Mouse (Mus musculus) megakaryocyte progenitor cell, adult 5-6 weeks (primary cell): ENCODE results near the gene Gnao1. TPM values are rescaled to one million over a fixed set of nuclear protein-coding genes. Genes with fewer than 3 reads are reported as not detected.

Source experiments
- ATAC-seq: replicated peaks from 2 replicates; pipeline ENCODE4 v1.8.0; 2016; ENCODE audit warnings: mild to moderate bottlenecking, moderate TSS enrichment, inconsistent platforms; ENCODE audit not compliant: poor library complexity
- total RNA-seq, 2 experiments: library from RNA; stranded (forward) in 1 of 2; stranded (reverse) in 1 of 2; fragments of 157-497, 149-512 nt in 1 of 2; fragments of 200-1000 nt in 1 of 2; gene quantifications; 2 replicates each; pipeline versions ENCODE4 v1.2.3 to v1.2.4; 2015 to 2017

Gnao1 gene
- total RNA-seq, 2 experiments from 2014 or later, result not detected

DNA sequence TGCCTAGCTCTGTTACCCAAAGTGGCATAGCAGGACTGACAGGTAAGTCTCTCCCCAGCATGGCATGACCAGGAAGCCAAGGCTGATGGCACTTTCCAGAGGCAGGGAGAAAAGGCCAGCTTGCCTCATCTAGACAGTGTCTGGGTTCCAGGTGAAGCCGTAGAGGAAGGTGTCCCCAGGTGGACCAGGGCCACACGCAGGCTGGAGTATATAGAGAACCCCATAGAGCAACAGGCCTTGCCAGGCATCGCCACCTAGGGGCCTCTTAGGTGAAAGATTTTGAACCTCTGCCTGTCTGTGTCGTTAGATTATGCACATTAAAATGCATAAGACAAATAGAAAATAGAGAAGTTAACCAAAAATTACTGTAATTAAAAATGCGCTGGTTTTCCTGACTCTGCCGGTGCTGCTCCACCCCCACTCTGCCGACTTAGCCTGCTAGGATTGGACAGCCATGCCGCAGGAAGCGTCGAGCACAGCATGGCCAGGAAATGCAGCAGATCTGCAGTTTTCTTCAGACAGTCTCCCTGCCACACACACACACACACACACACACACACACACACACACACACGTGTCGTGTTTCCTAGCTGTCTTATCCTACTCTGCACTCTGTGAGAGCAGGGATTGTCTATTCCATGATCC is 34.2 kb downstream of the Gnao1 start:
- peak; percentile 61 for ATAC-seq

DNA sequence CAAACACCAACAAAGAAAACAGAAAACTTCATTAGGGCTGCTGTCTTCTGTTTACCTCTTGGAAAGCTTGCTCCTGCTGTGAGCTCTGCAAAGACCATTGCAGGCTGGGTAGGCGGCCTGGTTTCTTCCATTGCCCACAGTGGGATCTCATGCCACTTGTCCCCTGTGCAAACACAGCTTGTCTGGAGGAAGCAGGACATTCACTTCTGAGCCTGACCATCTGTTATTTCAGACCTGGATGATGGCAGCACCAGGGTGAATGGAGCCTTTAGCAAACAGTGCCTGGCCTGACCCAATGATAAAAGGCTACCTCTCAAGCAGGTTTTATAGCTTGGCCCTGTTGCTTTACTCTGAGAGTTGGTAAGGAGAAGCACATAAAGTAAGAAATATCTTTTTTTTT is 35.4 kb downstream of the Gnao1 start:
- ATAC-seq, result no peak

DNA sequence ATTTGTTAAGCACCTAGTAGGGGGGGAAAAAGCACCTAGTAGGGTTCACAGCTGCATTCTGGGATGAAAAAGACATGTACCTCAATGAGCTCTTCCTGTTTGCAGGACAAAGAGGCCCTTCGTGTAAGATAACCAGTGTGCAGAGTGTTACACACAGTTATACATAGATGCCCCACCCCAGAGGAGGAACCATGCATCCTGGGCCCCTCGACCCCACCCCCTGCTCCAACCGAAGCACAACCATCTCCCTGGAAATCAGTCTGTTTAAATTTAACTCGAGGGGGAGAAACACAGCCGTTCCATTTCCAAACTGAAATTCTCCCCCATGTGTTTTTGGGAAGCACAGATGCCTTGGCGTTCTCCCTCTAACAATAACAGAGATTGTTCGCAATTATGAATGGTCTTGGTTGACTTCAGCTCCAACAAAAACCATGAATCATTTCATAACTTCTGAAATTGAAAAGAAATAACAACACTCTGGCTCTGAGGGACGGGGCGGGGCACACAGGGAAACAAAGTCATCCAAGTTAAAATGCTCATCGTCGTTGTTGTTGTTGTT is 42.4 kb downstream of the Gnao1 start:
- ATAC-seq, result no peak

DNA sequence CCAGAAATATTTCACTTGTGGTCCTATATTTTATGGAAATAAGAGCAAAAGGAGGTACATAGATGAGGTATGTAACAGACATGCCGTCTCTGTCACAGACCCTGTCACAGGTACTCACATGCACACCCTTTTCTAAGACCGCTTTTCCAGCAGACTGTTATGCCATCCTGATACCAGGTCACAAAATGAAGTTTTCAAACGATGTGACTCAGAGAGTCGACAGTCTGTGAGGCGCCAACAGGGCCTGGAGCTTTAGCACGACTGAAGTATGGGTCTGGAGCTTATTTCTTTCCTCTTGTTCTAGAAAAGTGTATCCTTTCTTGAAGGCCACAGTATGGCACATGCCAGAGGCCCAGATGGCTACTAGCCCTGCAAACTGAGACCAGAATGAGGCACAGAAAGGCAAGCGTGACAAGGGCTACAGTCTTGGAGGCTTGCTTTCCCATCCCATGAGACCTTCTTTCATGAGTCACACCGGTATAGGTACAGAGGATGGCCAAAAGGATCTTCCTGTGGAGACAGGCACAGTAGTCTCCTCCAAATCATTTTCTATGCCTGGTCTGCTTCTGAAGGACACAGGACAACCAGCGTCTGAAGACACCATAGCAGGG is 43.2 kb downstream of the Gnao1 start:
- ATAC-seq, result no peak

DNA sequence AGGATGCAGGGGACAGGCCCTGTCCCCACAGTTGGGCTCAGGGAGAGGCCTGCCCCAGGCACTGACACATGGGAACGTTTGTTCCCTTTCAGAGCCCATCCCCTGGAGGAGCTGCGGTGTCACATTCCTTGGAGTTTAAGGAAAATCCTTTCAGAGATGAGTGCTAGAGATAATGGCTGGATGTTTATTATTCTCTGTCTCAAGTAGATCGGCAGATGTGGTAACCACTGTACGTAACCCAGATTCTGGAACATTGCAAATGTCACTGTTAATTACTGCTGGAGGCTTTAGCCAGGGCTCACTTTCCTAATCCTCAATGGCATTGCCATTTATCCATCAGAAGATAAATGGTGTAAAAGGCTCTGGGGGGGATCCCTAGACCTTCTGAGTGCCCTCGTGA is 44.9 kb downstream of the Gnao1 start:
- ATAC-seq, result no peak

DNA sequence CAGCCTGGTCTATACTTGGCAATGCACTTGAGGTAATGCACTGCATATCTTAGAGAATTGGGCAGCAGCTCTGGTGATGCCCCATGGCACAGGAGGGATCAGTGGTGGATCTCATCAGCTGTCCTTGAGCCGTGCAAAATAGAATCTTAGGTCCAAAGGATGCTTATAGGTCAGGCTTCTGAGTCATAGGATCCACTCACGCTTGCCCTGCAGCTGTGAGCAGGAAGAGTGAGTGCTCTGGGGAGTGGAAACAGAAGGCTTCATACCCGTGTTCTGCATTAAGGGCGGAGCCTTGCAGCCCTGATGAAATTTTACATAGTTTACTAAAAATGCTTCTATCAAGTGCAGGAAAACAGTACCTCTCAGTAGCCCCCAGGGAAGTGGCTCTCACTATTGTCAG is 45.5 kb downstream of the Gnao1 start:
- no peak for ATAC-seq

DNA sequence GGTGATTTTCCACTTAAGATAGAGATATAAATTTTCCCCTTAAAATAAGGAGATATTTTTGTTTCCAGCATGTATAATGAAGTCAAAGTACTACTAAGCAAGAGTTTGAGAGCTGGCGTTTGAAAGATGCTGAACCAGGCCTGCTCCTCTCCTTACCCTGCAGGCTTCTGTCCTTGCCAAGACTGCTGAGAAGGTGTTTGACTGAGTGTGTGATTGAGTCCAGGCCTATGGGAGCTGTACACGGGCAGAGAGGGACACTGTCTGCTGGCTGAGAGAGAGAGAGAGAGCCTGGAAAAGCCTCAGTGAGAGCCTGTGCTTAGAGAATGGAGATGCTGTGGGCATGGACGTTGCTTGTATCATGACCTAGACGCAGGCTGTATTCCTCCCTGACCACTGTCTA is 47.4 kb downstream of the Gnao1 start:
- no peak for ATAC-seq

DNA sequence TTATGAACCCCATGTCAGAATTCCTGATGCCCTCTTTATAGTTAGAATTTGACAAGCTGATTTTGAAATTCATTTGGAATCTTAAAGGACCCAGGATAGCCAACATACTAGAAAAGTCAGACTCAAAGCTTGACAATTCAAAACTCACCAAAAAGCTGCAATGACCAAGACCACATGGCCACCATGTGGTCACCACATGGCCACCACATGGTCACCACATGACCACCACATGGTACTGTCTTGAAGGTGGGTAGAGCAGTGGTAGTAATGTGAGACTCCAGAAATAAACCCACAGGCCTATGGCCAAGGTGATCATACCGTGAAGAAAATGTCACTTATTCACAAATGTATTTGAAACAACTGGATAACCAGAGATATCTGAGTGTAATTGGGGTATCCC is 48.5 kb downstream of the Gnao1 start:
- ATAC-seq, result no peak

DNA sequence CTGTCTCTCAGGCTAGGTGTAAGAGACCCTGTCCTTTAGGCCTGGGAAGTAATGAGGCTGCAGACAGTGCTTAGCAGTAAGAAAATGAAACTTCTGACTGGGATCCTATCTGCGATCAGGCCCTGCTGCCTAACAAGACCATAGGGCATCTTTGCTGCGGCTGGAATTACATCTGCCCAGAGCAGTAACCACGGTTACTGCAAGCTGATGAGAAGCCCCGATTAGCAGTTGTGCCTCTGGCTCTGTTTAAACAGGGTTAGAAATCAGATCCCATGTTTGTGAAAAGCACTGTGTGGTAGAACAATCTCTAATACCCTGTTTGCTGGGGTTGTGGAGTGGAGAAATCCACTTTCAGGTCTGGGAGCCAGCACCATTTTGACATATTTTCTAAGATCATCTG is 50.3 kb downstream of the Gnao1 start:
- no peak for ATAC-seq

DNA sequence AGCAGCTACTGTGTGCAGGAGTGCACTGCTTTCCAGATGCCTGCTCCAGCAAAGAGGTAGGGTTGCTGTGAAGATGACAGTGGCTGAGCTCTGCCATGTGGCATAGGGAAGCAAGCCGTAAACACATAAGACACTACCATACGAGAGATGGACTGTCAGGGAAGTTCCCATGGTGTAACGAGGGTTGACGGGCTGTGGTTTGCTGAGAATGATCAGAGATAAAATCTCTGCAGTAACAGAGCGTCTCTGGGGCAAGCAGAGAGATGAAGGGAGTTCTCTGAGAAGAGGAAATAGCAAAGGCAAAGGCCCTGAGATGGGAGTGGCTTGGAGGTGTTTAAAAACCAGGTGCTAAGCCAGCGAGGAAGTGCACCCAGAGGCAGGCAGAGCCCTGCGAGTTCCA is 54.3 kb downstream of the Gnao1 start:
- ATAC-seq, result no peak

DNA sequence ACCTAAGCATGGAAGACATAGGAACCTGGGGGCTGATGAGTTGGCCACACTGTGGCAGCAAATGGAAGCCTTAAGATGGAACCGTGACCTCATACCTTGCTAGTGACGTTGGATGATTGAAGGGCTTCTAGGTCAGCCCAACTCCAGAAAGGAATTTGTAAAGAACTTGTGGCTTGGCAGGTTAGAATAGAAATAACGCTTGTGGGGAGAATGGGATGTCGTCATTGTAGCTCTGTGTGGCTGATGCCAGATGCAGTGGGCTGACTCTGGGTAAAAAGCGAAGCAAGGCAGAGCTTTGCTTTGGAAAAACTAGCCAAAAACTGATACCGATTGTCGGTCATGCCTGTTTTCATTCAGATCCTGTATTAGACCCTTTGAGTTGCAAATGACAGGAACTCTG is 56.5 kb downstream of the Gnao1 start:
- no peak for ATAC-seq

DNA sequence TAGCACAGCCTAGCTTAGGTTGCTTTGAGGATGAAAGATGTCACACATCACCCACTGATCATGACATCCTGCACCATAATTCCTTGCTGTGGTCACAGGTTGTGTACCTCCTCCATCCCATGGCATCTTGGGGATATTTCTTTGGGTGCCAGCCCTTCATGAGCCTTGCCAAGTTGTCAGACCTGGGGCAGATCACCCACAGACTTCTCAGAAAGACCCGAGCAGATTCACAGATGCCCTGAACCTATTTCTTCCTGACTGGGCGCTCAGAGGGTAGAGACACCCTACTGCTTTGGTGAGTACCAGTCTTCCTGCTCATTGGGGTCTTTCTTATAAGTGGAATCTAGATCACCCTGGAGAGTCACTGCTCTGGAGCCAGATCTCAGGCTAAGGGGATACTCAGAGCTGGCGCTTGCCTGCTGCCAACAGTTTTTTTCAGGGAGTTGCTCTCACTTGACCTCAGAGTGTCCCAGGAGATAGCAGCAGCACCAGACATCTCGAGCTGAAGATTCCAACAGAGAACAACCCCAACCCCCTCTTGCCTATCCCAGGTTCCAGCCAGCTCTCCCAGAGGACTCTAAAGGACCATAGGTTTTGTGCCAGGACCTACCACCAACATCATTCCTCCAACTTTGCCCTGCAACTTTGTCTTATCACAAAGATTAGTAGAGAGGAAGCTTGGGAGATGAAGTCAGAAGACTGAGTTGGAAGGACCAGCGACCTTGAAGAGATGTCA is 58.9 kb downstream of the Gnao1 start:
- no peak for ATAC-seq

DNA sequence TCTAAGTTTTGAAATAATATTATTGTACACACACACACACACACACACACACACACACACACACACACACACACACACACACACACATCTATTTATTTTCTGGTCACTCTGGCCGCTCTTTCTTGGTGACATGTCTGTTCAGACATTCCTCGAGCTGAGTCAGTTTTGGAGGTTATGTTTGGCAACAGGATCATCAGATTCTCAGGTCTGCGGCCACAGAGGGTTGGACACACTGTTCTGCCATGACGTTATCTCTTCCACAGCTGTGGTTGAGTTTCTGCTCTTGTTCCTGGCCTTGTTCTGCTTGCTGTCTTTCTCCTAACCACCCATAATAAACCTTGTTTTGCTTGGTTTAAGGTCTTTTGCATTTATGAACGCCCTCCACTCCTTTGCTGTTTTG is 61.5 kb downstream of the Gnao1 start:
- no peak for ATAC-seq

DNA sequence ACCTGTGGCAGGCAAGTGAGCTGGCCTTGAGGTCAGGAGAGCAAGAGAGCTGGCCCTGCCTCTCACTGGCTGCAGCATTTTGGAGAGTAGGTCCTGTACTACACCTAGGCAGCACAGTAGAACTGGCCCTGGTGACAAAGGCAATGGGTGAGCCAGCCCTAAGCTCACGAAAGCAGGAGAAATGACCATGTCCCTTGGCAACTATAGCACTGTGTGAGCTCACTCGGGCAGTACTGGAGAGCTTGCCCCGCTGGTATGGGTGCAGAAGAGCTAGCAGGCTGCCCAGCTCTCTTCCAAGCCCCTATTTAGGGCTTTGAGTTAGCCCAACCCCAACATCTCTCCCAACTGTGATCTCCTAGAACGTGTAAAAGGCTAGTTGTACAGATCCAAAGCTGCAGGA is 68.6 kb downstream of the Gnao1 start:
- no peak for ATAC-seq

DNA sequence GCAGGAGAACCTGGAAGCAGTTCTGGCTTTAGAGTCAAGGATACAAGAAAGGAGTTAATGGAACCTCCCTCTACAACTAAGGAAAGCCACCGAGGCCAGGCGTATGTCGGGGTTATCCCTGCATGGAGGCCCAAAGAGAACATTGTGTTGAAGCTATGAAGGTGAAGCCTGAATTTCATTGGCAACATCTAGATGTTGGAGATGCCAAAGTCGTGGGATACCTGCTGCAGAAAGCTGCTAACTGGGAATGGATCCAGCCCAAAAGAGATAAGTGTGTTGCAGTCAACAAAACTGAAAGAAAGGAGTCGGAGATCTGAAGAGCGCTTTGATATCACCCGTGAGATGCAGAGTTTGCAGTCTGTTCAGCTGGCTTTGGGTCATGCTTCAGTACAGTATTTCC is 70.2 kb downstream of the Gnao1 start:
- ATAC-seq, result no peak

DNA sequence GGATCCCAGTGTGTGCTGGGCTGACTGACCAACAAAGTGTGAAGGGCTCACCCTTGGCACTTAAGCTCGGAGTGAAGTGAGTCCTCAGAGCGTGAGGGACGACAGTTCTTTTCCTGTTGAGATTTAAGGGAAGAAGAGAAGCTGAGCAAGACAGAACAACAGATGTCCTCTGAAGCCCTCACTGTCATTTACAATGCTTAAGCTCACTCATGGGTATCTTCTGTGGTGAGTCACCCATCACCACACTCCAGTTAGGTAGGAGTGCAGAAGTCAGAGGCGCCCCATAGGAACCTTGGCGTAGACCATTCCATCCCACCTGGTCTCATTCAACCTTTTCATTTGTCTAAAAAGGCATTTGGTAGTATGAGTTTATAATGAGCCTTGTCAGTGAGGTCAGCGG is 71.6 kb downstream of the Gnao1 start:
- no peak for ATAC-seq

DNA sequence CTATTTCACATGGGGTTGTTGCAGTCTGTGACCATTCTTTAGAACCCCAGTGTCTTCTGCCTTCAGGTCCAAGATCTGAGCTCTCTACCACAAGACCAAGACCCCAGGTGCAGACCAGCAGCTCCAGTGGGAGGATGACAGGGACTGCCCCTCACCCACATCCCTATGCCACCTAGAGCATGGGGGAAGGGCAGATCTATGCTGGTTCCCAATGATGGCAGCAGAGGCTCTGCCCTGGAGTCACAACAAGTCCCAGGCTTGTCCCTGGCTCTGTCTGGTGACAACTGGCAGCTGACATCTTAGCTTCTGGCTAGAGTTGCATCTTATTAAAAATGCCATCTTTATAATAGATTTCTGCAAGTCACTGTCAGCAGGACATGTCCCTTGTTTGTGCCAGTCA is 73.5 kb downstream of the Gnao1 start:
- ATAC-seq, result no peak

DNA sequence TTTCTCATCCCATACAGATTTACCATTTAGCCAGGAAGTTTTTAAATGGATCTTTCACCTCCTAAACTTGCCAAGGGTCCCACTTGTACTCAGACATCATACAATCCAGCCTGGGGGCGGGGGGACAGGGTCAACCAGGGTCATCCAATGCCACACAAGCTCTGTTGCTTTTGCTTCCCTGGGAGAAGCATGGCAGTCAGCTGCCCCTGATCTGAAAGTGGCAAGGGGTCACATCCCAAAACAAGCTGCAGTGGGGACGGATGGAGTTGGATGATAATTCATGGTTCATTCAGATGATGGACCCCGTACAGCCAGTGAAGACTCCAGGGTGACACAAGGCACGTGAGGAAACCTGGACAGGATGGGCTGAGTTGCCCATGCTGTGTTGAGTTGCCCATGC is 74.0 kb downstream of the Gnao1 start:
- no peak for ATAC-seq

DNA sequence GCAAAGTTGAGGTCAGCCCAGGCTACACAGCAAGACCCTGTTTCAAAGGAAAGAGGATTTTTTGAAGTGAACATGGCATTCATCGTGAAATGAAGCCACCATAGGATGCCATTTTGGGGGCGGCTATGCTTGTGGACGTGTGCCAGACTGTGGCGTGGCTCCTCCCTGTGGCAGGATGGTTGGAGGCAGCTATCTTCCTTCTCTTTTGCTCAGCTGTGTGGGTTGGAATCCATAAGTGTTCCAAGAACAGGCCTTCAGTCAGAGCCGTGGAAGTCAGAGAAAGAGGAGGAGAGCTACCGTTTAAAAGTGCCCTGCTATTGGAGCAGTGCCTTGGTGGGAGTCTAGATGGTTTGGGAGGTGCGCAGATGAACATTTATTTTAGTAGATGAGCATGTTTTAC is 74.5 kb downstream of the Gnao1 start:
- ATAC-seq, result no peak

DNA sequence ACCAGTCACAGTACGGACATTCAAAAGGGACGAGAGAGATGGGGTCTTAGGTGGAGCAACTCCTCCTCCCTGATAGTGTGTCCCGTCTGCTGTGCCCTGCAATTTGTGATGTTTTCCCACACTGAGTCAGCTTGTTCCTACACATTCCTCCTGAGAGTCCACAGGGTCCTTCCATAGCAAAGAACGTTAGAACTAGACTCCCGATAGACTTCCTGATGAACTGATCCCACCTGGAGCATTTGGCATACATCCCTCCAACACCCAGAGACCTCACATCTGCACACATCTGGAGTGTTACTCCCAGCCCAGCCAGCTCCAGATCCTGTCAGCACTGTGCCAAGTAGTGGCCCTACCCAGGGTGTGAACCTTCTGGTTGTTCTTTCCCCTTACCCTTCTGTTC is 76.4 kb downstream of the Gnao1 start:
- no peak for ATAC-seq

DNA sequence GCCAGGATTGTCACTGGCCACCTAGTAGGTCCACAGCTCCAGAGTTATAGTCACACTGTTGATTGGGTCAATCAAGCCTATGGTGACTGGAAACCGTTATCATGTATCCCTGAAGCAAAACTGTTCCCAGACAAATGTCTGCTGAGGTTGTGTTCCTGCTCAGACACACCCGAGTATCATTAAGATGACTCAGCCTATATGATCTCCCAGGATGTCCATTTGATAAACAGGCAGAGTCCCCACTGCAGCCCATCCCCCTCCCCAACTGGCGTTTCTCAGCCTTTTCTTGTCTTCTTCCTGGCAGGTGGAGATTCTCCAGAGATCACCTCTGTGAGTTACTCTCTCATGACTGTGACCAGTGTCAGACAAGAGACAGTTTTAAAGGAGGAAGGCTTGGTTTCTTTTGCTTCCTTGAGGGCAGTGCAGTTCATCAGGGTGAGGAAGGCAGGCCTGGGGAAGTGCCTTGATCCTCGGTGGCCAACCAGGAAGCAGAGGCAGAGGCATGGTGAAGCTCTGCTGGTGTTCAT is 78.4 kb downstream of the Gnao1 start:
- no peak for ATAC-seq
